Mouse (Mus musculus): Measurements from ENCODE around the gene Ube2q1. TPM values are rescaled to one million over a fixed set of nuclear protein-coding genes. Genes with fewer than 3 reads are reported as not detected.

Ube2q1 gene
- polyA plus RNA-seq, 1 experiment: 23.8 TPM

- Histone ChIP-seq H3K36me3 (ENCODE audit: control insufficient read depth, insufficient read depth, low read length) (no peaks in the 10 kb centered on the region), H3K27me3 (ENCODE audit: control insufficient read depth, insufficient read depth, low read length) (no peaks in the 10 kb centered on the region), H3K27ac (ENCODE audit: insufficient read depth, low read length) (no peak overlapping the region), H3K4me3 (ENCODE audit: extremely low read depth, insufficient read depth, insufficient read length) (no peak overlapping the region), H3K4me1 (ENCODE audit: control insufficient read depth, insufficient read depth, insufficient read length) (peaks cover 1% of the 10 kb centered on the region; the same call in 1 of the 2 replicates)
- WGBS: 65% methylated on average over 4 of the region's 4 CpGs
- peak in 1 of 2 experiments; percentile 39 for DNase-seq (ENCODE audit: low read depth in 1 of 2, low spot score in 2 of 2)
- TF ChIP-seq POLR2A (IDR thresholded peaks at IDR 0.05; ENCODE audit: low read depth, low read length) (no peak), CTCF (IDR thresholded peaks at IDR 0.05; ENCODE audit: extremely low read depth, insufficient read depth, insufficient read length, insufficient replicate concordance) (peak; percentile 31; the same call in 1 of the 2 replicates)
Observed at GRCm38 (mm10) chr3:89817056-89817455, 43.6 kb downstream of the Ube2q1 start.

GRCm38 (mm10) chr3:89818605-89819004 is 45.2 kb downstream of the Ube2q1 start:
- Histone ChIP-seq H3K4me1 (ENCODE audit: control insufficient read depth, insufficient read depth, insufficient read length) (peaks cover 2% of the 10 kb centered on the region; the same call in 1 of the 2 replicates), H3K27me3 (ENCODE audit: control insufficient read depth, insufficient read depth, low read length) (no peaks in the 10 kb centered on the region), H3K36me3 (ENCODE audit: control insufficient read depth, insufficient read depth, low read length) (no peaks in the 10 kb centered on the region), H3K4me3 (ENCODE audit: extremely low read depth, insufficient read depth, insufficient read length) (no peak overlapping the region), H3K27ac (ENCODE audit: insufficient read depth, low read length) (no peak overlapping the region)
- WGBS: 90% methylated on average over 3 of the region's 3 CpGs
- DNase-seq (ENCODE audit: low read depth in 1 of 2, low spot score in 2 of 2): no peak
- no peak for TF ChIP-seq POLR2A (IDR thresholded peaks at IDR 0.05; ENCODE audit: low read depth, low read length)
- TF ChIP-seq CTCF (IDR thresholded peaks at IDR 0.05; ENCODE audit: extremely low read depth, insufficient read depth, insufficient read length, insufficient replicate concordance): no peak

- Histone ChIP-seq H3K27ac (ENCODE audit: insufficient read depth, low read length) (no peak overlapping the region), H3K36me3 (ENCODE audit: control insufficient read depth, insufficient read depth, low read length) (no peaks in the 10 kb centered on the region), H3K4me1 (ENCODE audit: control insufficient read depth, insufficient read depth, insufficient read length) (peaks cover 4% of the 10 kb centered on the region; the same call in 1 of the 2 replicates), H3K4me3 (ENCODE audit: extremely low read depth, insufficient read depth, insufficient read length) (no peak overlapping the region), H3K27me3 (ENCODE audit: control insufficient read depth, insufficient read depth, low read length) (no peaks in the 10 kb centered on the region)
- 15% methylated on average over 7 of the region's 7 CpGs for WGBS
- TF ChIP-seq POLR2A (IDR thresholded peaks at IDR 0.05; ENCODE audit: low read depth, low read length) (no peak), CTCF (IDR thresholded peaks at IDR 0.05; ENCODE audit: extremely low read depth, insufficient read depth, insufficient read length, insufficient replicate concordance) (no peak)
- DNase-seq (ENCODE audit: low read depth in 1 of 2, low spot score in 2 of 2): no peak
Observed at GRCm38 (mm10) chr3:89819897-89820296, 46.5 kb downstream of the Ube2q1 start.

- 86% methylated on average over 12 of the region's 12 CpGs for WGBS
- TF ChIP-seq CTCF (IDR thresholded peaks at IDR 0.05; ENCODE audit: extremely low read depth, insufficient read depth, insufficient read length, insufficient replicate concordance) (no peak), POLR2A (IDR thresholded peaks at IDR 0.05; ENCODE audit: low read depth, low read length) (no peak)
- DNase-seq (ENCODE audit: low read depth in 1 of 2, low spot score in 2 of 2): no peak
- no peak overlapping the region for H3K4me3 ChIP-seq (ENCODE audit: extremely low read depth, insufficient read depth, insufficient read length)
- no peaks in the 10 kb centered on the region for H3K27me3 ChIP-seq (ENCODE audit: control insufficient read depth, insufficient read depth, low read length)
- no peak overlapping the region for H3K27ac ChIP-seq (ENCODE audit: insufficient read depth, low read length)
- H3K36me3 ChIP-seq (ENCODE audit: control insufficient read depth, insufficient read depth, low read length): no peaks in the 10 kb centered on the region
- H3K4me1 ChIP-seq (ENCODE audit: control insufficient read depth, insufficient read depth, insufficient read length): peaks cover 4% of the 10 kb centered on the region; the same call in 1 of the 2 replicates
Observed at GRCm38 (mm10) chr3:89820311-89821095, 47.1 kb downstream of the Ube2q1 start.

GRCm38 (mm10) chr3:89821096-89821513 is 47.7 kb downstream of the Ube2q1 start:
- Histone ChIP-seq H3K27me3 (ENCODE audit: control insufficient read depth, insufficient read depth, low read length) (no peaks in the 10 kb centered on the region), H3K36me3 (ENCODE audit: control insufficient read depth, insufficient read depth, low read length) (no peaks in the 10 kb centered on the region), H3K4me1 (ENCODE audit: control insufficient read depth, insufficient read depth, insufficient read length) (peaks cover 4% of the 10 kb centered on the region; the same call in 1 of the 2 replicates), H3K27ac (ENCODE audit: insufficient read depth, low read length) (no peak overlapping the region), H3K4me3 (ENCODE audit: extremely low read depth, insufficient read depth, insufficient read length) (no peak overlapping the region)
- 55% methylated on average over 11 of the region's 11 CpGs for WGBS
- DNase-seq (ENCODE audit: low read depth in 1 of 2, low spot score in 2 of 2): no peak
- TF ChIP-seq POLR2A (IDR thresholded peaks at IDR 0.05; ENCODE audit: low read depth, low read length) (no peak), CTCF (IDR thresholded peaks at IDR 0.05; ENCODE audit: extremely low read depth, insufficient read depth, insufficient read length, insufficient replicate concordance) (no peak)

- WGBS: 58% methylated on average over 10 of the region's 10 CpGs
- no peak overlapping the region for H3K4me3 ChIP-seq (ENCODE audit: extremely low read depth, insufficient read depth, insufficient read length)
- no peak for DNase-seq (ENCODE audit: low read depth in 1 of 2, low spot score in 2 of 2)
- no peak for TF ChIP-seq POLR2A (IDR thresholded peaks at IDR 0.05; ENCODE audit: low read depth, low read length)
- TF ChIP-seq CTCF (IDR thresholded peaks at IDR 0.05; ENCODE audit: extremely low read depth, insufficient read depth, insufficient read length, insufficient replicate concordance): no peak
- H3K27me3 ChIP-seq (ENCODE audit: control insufficient read depth, insufficient read depth, low read length): no peaks in the 10 kb centered on the region
- H3K36me3 ChIP-seq (ENCODE audit: control insufficient read depth, insufficient read depth, low read length): no peaks in the 10 kb centered on the region
- no peak overlapping the region for H3K27ac ChIP-seq (ENCODE audit: insufficient read depth, low read length)
- peaks cover 4% of the 10 kb centered on the region; the same call in 1 of the 2 replicates for H3K4me1 ChIP-seq (ENCODE audit: control insufficient read depth, insufficient read depth, insufficient read length)
Observed at GRCm38 (mm10) chr3:89821548-89822480, 48.4 kb downstream of the Ube2q1 start.
